Mouse (Mus musculus) thymus, adult 2 months (tissue): ENCODE measurements around the gene Cbl.

Source experiments
- CTCF ChIP-seq: fragments of 200-500 bp; IDR thresholded peaks from 2 replicates; pipeline ENCODE4 v1.5.1; 2012; ENCODE audit warnings: mild to moderate bottlenecking, control low read depth, low read length, moderate library complexity, borderline replicate concordance; ENCODE audit not compliant: control insufficient read depth, poor library complexity, insufficient read depth; ENCODE audit errors: extremely low read depth
- POLR2A ChIP-seq: fragments of 200-500 bp; IDR thresholded peaks from 2 replicates; pipeline ENCODE4 v1.6.1; 2012; ENCODE audit warnings: mild to moderate bottlenecking, low read length, control low read depth, moderate library complexity; ENCODE audit not compliant: control insufficient read depth, poor library complexity, insufficient read depth; ENCODE audit errors: extremely low read depth

- TF ChIP-seq POLR2A (no peak), CTCF (no peak)
These were observed 106.5 kb downstream of the Cbl start for GRCm38 (mm10) chr9:44127351-44127801.
